Mouse (Mus musculus): ENCODE measurements around the gene Eef1akmt2.

GRCm38 (mm10) chr7:132892806-132893205 is 40.3 kb upstream of the Eef1akmt2 start:
- no peak for TF ChIP-seq EP300 (IDR thresholded peaks at IDR 0.05; ENCODE audit: insufficient read depth, low read depth, low read length)
- no peak for TF ChIP-seq CTCF (IDR thresholded peaks at IDR 0.05)
